Mouse (Mus musculus): ENCODE measurements around the gene Gas7.

DNA sequence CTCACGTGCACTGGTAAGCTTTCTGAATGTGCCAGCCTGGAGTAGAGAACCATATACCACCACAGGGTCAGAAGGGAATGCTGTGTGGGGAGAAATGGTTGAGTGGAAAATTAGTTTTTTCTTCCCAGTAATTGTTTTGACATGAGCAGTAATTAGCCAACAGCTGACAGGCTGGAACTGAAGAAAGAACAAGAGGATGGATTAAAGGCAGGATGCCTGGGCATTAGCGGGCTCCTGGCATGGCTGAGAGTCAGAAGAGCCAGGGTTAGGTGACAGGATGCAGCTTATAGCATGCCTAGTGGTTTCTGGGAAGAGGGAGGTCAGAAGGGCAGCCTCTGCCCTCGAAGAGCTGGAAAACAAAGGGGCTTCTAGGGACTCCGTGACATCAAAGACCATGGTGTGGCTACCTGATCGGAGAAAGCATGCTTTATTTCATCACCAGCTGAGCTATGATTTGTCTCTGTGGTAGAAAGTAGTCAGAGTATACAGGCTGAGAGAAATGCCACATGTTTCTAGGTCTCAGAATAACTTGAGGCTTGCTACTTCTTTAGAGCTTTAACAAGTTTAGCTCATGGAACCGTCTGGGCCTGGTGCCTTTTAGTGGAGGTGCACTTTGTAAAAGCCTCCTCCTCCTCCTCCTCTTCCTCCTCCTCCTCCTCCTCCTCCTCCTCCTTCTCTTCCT is 181.8 kb downstream of the Gas7 start:
- TF ChIP-seq POLR2A (IDR thresholded peaks at IDR 0.05; ENCODE audit: control insufficient read depth, low read depth, low read length) (no peak), CTCF (IDR thresholded peaks at IDR 0.05; ENCODE audit: control insufficient read depth, insufficient read depth, insufficient replicate concordance, low read depth, low read length) (no peak)
